Mouse (Mus musculus) kidney, embryonic 14.5 days (tissue): ENCODE measurements around the gene Cxcl10. TPM values are rescaled to one million over a fixed set of nuclear protein-coding genes. Genes with fewer than 3 reads are reported as not detected.
A peak's percentile ranks its signal among the peaks of the same experiment; 100 is the strongest.

Experiments used
- ATAC-seq: fragments of 200-750 bp; cut with Nextera tagmentation; 2 replicates; pipeline ENCODE4 v1.8.0; 2017; ENCODE audit warnings: moderate number of reproducible peaks, mild to moderate bottlenecking, moderate TSS enrichment, moderate library complexity; ENCODE audit not compliant: low FRiP score, low TSS enrichment
- H3K27ac ChIP-seq: fragments of 300-500 bp; sonication (generic); 2 replicates; pipeline ENCODE4 v1.5.1; 2014; ENCODE audit warnings: low read depth, mild to moderate bottlenecking, low read length, moderate library complexity, mixed read lengths
- H3K27me3 ChIP-seq: fragments of 300-500 bp; sonication (generic); 2 replicates; pipeline ENCODE4 v1.6.1; 2014; ENCODE audit warnings: mild to moderate bottlenecking, low read length; ENCODE audit not compliant: control insufficient read depth, insufficient read depth
- H3K36me3 ChIP-seq: fragments of 300-500 bp; sonication (generic); 2 replicates; pipeline ENCODE4 v1.6.1; 2014; ENCODE audit warnings: low read length, mixed read lengths; ENCODE audit not compliant: control insufficient read depth, insufficient read depth
- H3K4me1 ChIP-seq: fragments of 300-500 bp; sonication (generic); 2 replicates; pipeline ENCODE4 v1.6.1; 2014; ENCODE audit warnings: low read length, mixed read lengths; ENCODE audit not compliant: control insufficient read depth, insufficient read depth
- H3K4me2 ChIP-seq: fragments of 300-500 bp; sonication (generic); replicated peaks from 2 replicates; pipeline ENCODE4 v1.6.1; 2014; ENCODE audit warnings: low read depth, mild to moderate bottlenecking, low read length
- H3K4me3 ChIP-seq: fragments of 300-500 bp; sonication (generic); 2 replicates; pipeline ENCODE4 v1.5.1; 2014; ENCODE audit warnings: mild to moderate bottlenecking, low read length
- H3K9ac ChIP-seq: fragments of 300-500 bp; sonication (generic); 2 replicates; pipeline ENCODE4 v1.6.1; 2014; ENCODE audit warnings: low read depth, mild to moderate bottlenecking, low read length, moderate library complexity
- H3K9me3 ChIP-seq: fragments of 300-500 bp; sonication (generic); 2 replicates; pipeline ENCODE4 v1.6.1; 2016; ENCODE audit warnings: low read length; ENCODE audit not compliant: control insufficient read depth
- WGBS: fragments of 180-500 bp; shearing (Covaris S2); extraction: QIAGEN DNeasy Blood & Tissue Kit; methylation state at CpG from one replicate; pipeline ENCODE4 v1.1.7; 2014; 5-methylcytosine and 5-hydroxymethylcytosine counted together
- polyA plus RNA-seq: library from polyadenylated mRNA; unstranded; fragments of >200 nt; fragmentation: Nextera tagmentation; extraction: Ambion mirVana; gene quantifications from 2 replicates; pipeline ENCODE4 v1.2.1, GENCODE M21; 2014

Gene Cxcl10
- polyA plus RNA-seq, 1 experiment from 2014 or later = 0.84 TPM

GRCm38 (mm10) chr5:92318119-92318518 lies 30.6 kb downstream of the Cxcl10 start:
- Histone ChIP-seq H3K9me3 (no peaks in the 10 kb centered on the region), H3K4me1 (no peaks in the 10 kb centered on the region; the same call in 1 of the 2 replicates), H3K27ac (no peak overlapping the region), H3K9ac (no peak overlapping the region), H3K27me3 (no peaks in the 10 kb centered on the region), H3K4me3 (no peak overlapping the region), H3K36me3 (no peaks in the 10 kb centered on the region), H3K4me2 (no peak overlapping the region)
- WGBS = 81% methylated on average over 7 of the region's 7 CpGs
- ATAC-seq = no peak

DNA sequence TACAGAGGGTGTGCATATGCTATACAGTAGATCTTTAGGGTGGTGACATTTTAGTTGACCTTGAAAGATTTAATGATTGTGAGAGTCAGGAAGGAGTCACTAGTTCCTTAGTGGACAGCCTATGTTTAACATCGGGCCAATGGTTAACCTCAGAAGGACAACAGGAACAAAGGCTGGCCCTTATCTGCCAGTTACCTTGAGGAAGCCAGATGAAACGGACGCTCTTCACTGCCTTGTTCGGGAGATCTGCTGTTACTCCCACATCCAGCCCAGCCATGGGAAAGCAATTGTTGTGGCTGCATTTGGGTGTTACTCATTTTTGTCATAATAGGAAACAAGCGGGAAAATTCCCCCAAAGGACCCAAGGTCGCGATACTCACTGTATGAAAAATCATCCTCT lies 34.9 kb downstream of the Cxcl10 start:
- no peak overlapping the region for H3K4me2 ChIP-seq
- H3K36me3 ChIP-seq = no peaks in the 10 kb centered on the region
- 60% methylated on average over 7 of the region's 7 CpGs for WGBS
- H3K4me3 ChIP-seq = no peak overlapping the region
- H3K4me1 ChIP-seq = no peaks in the 10 kb centered on the region
- no peak overlapping the region for H3K9ac ChIP-seq
- no peak overlapping the region for H3K27ac ChIP-seq
- no peaks in the 10 kb centered on the region for H3K27me3 ChIP-seq
- no peaks in the 10 kb centered on the region for H3K9me3 ChIP-seq
- no peak for ATAC-seq

DNA sequence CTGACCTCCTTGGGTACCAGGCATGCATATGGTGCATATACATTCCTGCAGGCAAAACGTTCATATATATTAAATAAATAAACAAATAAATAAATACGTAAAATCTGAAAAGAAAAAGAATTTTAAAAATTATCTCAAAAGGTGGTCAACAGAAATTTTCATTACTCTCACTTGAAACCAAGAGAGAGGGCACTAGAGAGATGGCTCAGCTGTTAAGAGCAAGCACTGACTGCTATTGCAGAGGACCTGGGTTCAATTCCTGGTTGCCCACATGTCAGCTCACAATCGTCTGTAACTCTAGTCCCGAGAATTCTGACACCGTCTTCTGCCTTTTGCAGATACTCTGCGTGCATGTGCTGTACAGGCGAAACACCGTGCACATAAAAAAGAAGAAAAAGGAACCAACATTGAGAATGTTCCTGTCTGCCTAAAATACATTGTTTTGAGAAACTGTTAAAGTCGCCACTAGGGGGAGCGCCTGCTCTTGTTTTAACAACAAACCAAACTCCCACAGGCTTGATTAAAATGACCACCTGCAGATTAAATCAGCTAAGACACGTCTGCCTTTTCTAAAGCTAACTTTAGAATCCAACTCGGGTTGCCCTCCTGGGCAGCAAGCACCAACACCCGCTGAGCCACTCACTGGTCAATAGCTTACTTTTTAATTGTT lies 36.5 kb downstream of the Cxcl10 start:
- WGBS = 13% methylated on average over 13 of the region's 13 CpGs
- H3K9me3 ChIP-seq = no peaks in the 10 kb centered on the region
- no peak for ATAC-seq

DNA sequence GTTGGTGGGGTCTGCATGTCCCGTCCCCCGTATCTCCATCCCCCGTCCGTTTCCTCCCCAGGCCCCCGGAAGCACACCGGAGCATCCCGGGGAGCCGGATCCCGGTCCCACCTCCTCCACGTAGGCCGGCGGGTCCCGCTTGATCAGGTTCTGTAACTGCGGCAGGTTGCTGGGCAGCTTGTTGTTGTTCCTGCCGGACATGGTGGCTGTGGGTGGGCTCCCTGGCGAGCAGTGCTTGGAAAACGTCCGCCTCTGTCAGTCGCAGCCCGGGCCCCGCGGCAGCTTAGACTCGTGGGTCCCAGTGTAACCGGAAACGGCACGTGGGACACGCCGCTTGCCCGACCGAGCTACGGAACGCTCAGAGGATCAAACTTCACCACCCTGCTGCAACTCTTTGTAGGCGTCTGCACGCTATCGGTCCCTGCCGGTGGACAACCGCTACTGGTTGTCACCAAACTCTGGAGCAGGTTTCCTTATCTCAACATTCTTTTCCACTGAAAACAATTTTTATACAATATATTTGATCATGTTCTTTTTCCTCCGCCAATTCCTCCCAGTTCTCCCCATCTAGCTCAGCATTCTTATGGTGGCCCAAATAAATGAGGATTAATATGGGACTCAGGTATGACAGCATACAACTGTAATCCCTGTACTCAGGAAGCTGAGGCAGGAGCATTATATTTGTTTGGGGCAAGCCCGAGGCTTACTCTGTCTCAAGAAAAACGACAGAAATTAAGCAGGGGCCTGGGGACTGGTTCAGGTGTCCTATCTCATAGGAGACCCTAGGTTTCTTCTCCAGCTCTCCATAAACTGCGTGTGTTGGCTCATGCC lies 38.8 kb downstream of the Cxcl10 start, which contains the start of gene Sdad1:
Gene Sdad1 (minus strand): TSS at position 799 of the 831 bp plus-strand sequence.
- Histone ChIP-seq H3K4me3 (peak within 1 kb of the TSS; percentile 86), H3K9ac (peak within 1 kb of the TSS; percentile 65), H3K9me3 (no peaks in the 10 kb centered on the region), H3K27ac (peak within 1 kb of the TSS; percentile 56; the same call in 1 of the 2 replicates), H3K4me1 (no peaks in the 10 kb centered on the region), H3K27me3 (no peaks in the 10 kb centered on the region), H3K36me3 (peaks cover 22% of the 10 kb centered on the region), H3K4me2 (peak within 1 kb of the TSS; percentile 61)
- WGBS = 2% methylated on average over 41 of the region's 41 CpGs
- peak; percentile 91 for ATAC-seq

More for the DNA sequence above, 36.5 kb downstream of the Cxcl10 start:
- no peak overlapping the region for H3K4me3 ChIP-seq
- H3K27ac ChIP-seq = no peak overlapping the region
- no peak overlapping the region for H3K9ac ChIP-seq
- H3K4me1 ChIP-seq = no peaks in the 10 kb centered on the region
- no peaks in the 10 kb centered on the region for H3K27me3 ChIP-seq
- no peak overlapping the region for H3K4me2 ChIP-seq
- H3K36me3 ChIP-seq = no peaks in the 10 kb centered on the region; the same call in 1 of the 2 replicates

DNA sequence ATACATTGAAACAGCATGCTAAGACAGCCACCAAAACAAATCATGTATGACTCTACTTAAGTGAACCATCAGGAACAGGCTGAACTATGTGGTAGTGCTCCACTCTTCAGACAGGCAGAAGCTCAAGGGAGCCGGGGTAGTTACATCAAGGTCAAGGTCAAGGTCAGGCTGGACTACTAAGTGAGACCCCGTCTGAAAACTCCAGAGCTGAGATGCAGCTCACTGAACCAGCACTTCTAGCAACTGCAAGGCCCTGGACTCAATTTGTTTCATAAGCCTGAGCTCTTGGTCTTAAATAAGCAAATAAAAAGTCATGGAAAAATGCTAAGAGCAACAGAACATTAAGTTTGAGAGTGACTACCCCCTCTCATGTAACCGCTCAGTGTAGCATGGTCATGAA lies 44.4 kb downstream of the Cxcl10 start:
- ATAC-seq = no peak
- Histone ChIP-seq H3K4me1 (no peaks in the 10 kb centered on the region), H3K9me3 (no peaks in the 10 kb centered on the region), H3K4me3 (no peak overlapping the region), H3K27ac (no peak overlapping the region), H3K27me3 (no peaks in the 10 kb centered on the region), H3K4me2 (no peak overlapping the region), H3K9ac (no peak overlapping the region), H3K36me3 (peaks cover 75% of the 10 kb centered on the region)
- WGBS = 71% methylated on average over 3 of the region's 3 CpGs

- ATAC-seq = no peak
- H3K27ac ChIP-seq = no peak overlapping the region
- no peak overlapping the region for H3K9ac ChIP-seq
- H3K36me3 ChIP-seq = peaks cover 90% of the 10 kb centered on the region
- H3K4me3 ChIP-seq = no peak overlapping the region
- H3K4me1 ChIP-seq = no peaks in the 10 kb centered on the region
- H3K27me3 ChIP-seq = no peaks in the 10 kb centered on the region
- 90% methylated on average over 13 of the region's 13 CpGs for WGBS
- no peaks in the 10 kb centered on the region for H3K9me3 ChIP-seq
- no peak overlapping the region for H3K4me2 ChIP-seq
Observed at GRCm38 (mm10) chr5:92302149-92302840, 46.4 kb downstream of the Cxcl10 start.

Other genes starting within 250 kb of the Cxcl10 start
- gene Uso1, start 211.0 kb downstream of the Cxcl10 start, polyA plus RNA-seq = 29.0 and 33.4 TPM in 2 replicates
- gene U90926, start 133.5 kb downstream of the Cxcl10 start, polyA plus RNA-seq = not detected in 2 replicates
- 0.31 TPM in 1 of 2 replicates, not detected in the other for gene Ppef2, start 92.6 kb downstream of the Cxcl10 start, polyA plus RNA-seq
- gene Naaa, start 70.7 kb downstream of the Cxcl10 start, polyA plus RNA-seq = 18.6 and 22.9 TPM in 2 replicates
- gene Sdad1, start 38.4 kb downstream of the Cxcl10 start, polyA plus RNA-seq = 48.3 and 62.6 TPM in 2 replicates
- not detected in 2 replicates for gene Cxcl9, start 20.8 kb downstream of the Cxcl10 start, polyA plus RNA-seq
- 1.7 and 3.1 TPM in 2 replicates for gene Art3, start 17.1 kb downstream of the Cxcl10 start, polyA plus RNA-seq
- 57.7 and 62.2 TPM in 2 replicates for gene Nup54, start 86.3 kb upstream of the Cxcl10 start, polyA plus RNA-seq
- 5.7 and 7.1 TPM in 2 replicates for gene Scarb2, start 157.9 kb upstream of the Cxcl10 start, polyA plus RNA-seq
- not detected in 2 replicates for gene Fam47e, start 206.2 kb upstream of the Cxcl10 start, polyA plus RNA-seq